Mouse (Mus musculus): ENCODE measurements around the gene Exoc3l2. TPM values are rescaled to one million over a fixed set of nuclear protein-coding genes. Genes with fewer than 3 reads are reported as not detected.

Exoc3l2 gene
- polyA plus RNA-seq, 1 experiment: 0.01 TPM

- no peak overlapping the region for H3K4me3 ChIP-seq (ENCODE audit: insufficient read depth, poor library complexity, severe bottlenecking)
- no peaks in the 10 kb centered on the region for H3K27me3 ChIP-seq (ENCODE audit: control insufficient read depth, insufficient read depth, insufficient read length)
- H3K79me3 ChIP-seq (ENCODE audit: low read depth): peaks cover 33% of the 10 kb centered on the region
- H3K79me2 ChIP-seq (ENCODE audit: control insufficient read depth, insufficient read depth): peaks cover 76% of the 10 kb centered on the region
- no peak overlapping the region for H3ac ChIP-seq (ENCODE audit: control insufficient read depth, insufficient read length, low read depth)
- no peaks in the 10 kb centered on the region for H3K36me3 ChIP-seq (ENCODE audit: control insufficient read depth, insufficient read depth)
- TF ChIP-seq MAX (IDR thresholded peaks at IDR 0.05) (no peak), CEBPB (IDR thresholded peaks at IDR 0.05; ENCODE audit: low read depth) (no peak), CTCF (IDR thresholded peaks at IDR 0.05; ENCODE audit: control insufficient read depth, insufficient read depth, insufficient read length) (no peak), MYOD1 (IDR thresholded peaks at IDR 0.05; ENCODE audit: control insufficient read depth, insufficient read length, low read depth) (no peak), MYOG (IDR thresholded peaks at IDR 0.05; ENCODE audit: control insufficient read depth, extremely low read depth, insufficient read length) (no peak), FOSL1 (IDR thresholded peaks at IDR 0.05; ENCODE audit: insufficient read depth, low read length, poor library complexity, severe bottlenecking) (no peak), USF1 (IDR thresholded peaks at IDR 0.05; ENCODE audit: low read depth) (no peak)
These were observed 78.6 kb downstream of the Exoc3l2 start for GRCm38 (mm10) chr7:19541681-19542154.

- H3K79me3 ChIP-seq (ENCODE audit: low read depth): peaks cover 37% of the 10 kb centered on the region
- no peaks in the 10 kb centered on the region for H3K27me3 ChIP-seq (ENCODE audit: control insufficient read depth, insufficient read depth, insufficient read length)
- TF ChIP-seq FOSL1 (IDR thresholded peaks at IDR 0.05; ENCODE audit: insufficient read depth, low read length, poor library complexity, severe bottlenecking) (no peak), CEBPB (IDR thresholded peaks at IDR 0.05; ENCODE audit: low read depth) (no peak), MYOD1 (IDR thresholded peaks at IDR 0.05; ENCODE audit: control insufficient read depth, insufficient read length, low read depth) (no peak), MYOG (IDR thresholded peaks at IDR 0.05; ENCODE audit: control insufficient read depth, extremely low read depth, insufficient read length) (no peak), USF1 (IDR thresholded peaks at IDR 0.05; ENCODE audit: low read depth) (no peak), MAX (IDR thresholded peaks at IDR 0.05) (no peak), CTCF (IDR thresholded peaks at IDR 0.05; ENCODE audit: control insufficient read depth, insufficient read depth, insufficient read length) (no peak)
- no peaks in the 10 kb centered on the region for H3K36me3 ChIP-seq (ENCODE audit: control insufficient read depth, insufficient read depth)
- peaks cover 81% of the 10 kb centered on the region for H3K79me2 ChIP-seq (ENCODE audit: control insufficient read depth, insufficient read depth)
- H3ac ChIP-seq (ENCODE audit: control insufficient read depth, insufficient read length, low read depth): no peak overlapping the region
- H3K4me3 ChIP-seq (ENCODE audit: insufficient read depth, poor library complexity, severe bottlenecking): no peak overlapping the region
These were observed 79.1 kb downstream of the Exoc3l2 start for GRCm38 (mm10) chr7:19542155-19542691.

GRCm38 (mm10) chr7:19543584-19543983, 80.5 kb downstream of the Exoc3l2 start:
- peaks cover 39% of the 10 kb centered on the region for H3K79me3 ChIP-seq (ENCODE audit: low read depth)
- H3ac ChIP-seq (ENCODE audit: control insufficient read depth, insufficient read length, low read depth): no peak overlapping the region
- no peaks in the 10 kb centered on the region for H3K27me3 ChIP-seq (ENCODE audit: control insufficient read depth, insufficient read depth, insufficient read length)
- TF ChIP-seq FOSL1 (IDR thresholded peaks at IDR 0.05; ENCODE audit: insufficient read depth, low read length, poor library complexity, severe bottlenecking) (no peak), MYOD1 (IDR thresholded peaks at IDR 0.05; ENCODE audit: control insufficient read depth, insufficient read length, low read depth) (no peak), MYOG (IDR thresholded peaks at IDR 0.05; ENCODE audit: control insufficient read depth, extremely low read depth, insufficient read length) (no peak), MAX (IDR thresholded peaks at IDR 0.05) (no peak), CEBPB (IDR thresholded peaks at IDR 0.05; ENCODE audit: low read depth) (no peak), CTCF (IDR thresholded peaks at IDR 0.05; ENCODE audit: control insufficient read depth, insufficient read depth, insufficient read length) (no peak), USF1 (IDR thresholded peaks at IDR 0.05; ENCODE audit: low read depth) (no peak)
- no peak overlapping the region for H3K4me3 ChIP-seq (ENCODE audit: insufficient read depth, poor library complexity, severe bottlenecking)
- H3K36me3 ChIP-seq (ENCODE audit: control insufficient read depth, insufficient read depth): no peaks in the 10 kb centered on the region
- H3K79me2 ChIP-seq (ENCODE audit: control insufficient read depth, insufficient read depth): peaks cover 84% of the 10 kb centered on the region

GRCm38 (mm10) chr7:19546007-19546406, 82.9 kb downstream of the Exoc3l2 start:
- H3K79me2 ChIP-seq (ENCODE audit: control insufficient read depth, insufficient read depth): peaks cover 88% of the 10 kb centered on the region
- no peak for TF ChIP-seq FOSL1 (IDR thresholded peaks at IDR 0.05; ENCODE audit: insufficient read depth, low read length, poor library complexity, severe bottlenecking)
- no peak for TF ChIP-seq CEBPB (IDR thresholded peaks at IDR 0.05; ENCODE audit: low read depth)
- TF ChIP-seq MYOD1 (IDR thresholded peaks at IDR 0.05; ENCODE audit: control insufficient read depth, insufficient read length, low read depth): no peak
- TF ChIP-seq CTCF (IDR thresholded peaks at IDR 0.05; ENCODE audit: control insufficient read depth, insufficient read depth, insufficient read length): no peak
- TF ChIP-seq MAX (IDR thresholded peaks at IDR 0.05): no peak
- TF ChIP-seq USF1 (IDR thresholded peaks at IDR 0.05; ENCODE audit: low read depth): no peak
- no peak for TF ChIP-seq MYOG (IDR thresholded peaks at IDR 0.05; ENCODE audit: control insufficient read depth, extremely low read depth, insufficient read length)
- H3K79me3 ChIP-seq (ENCODE audit: low read depth): peaks cover 45% of the 10 kb centered on the region

More at GRCm38 (mm10) chr7:19546007-19546406, 82.9 kb downstream of the Exoc3l2 start:
- no peaks in the 10 kb centered on the region for H3K36me3 ChIP-seq (ENCODE audit: control insufficient read depth, insufficient read depth)
- H3K27me3 ChIP-seq (ENCODE audit: control insufficient read depth, insufficient read depth, insufficient read length): no peaks in the 10 kb centered on the region
- H3ac ChIP-seq (ENCODE audit: control insufficient read depth, insufficient read length, low read depth): no peak overlapping the region
- no peak overlapping the region for H3K4me3 ChIP-seq (ENCODE audit: insufficient read depth, poor library complexity, severe bottlenecking)

Other genes with a start within 250 kb of the Exoc3l2 start
- gene Opa3, start 235.0 kb upstream of the Exoc3l2 start, polyA plus RNA-seq (2012; fragmentation: generic; extraction: Trizol): 27.5 TPM
- gene Vasp, start 191.5 kb upstream of the Exoc3l2 start, polyA plus RNA-seq (2012; fragmentation: generic; extraction: Trizol): 145 TPM
- gene Ppm1n, start 183.3 kb upstream of the Exoc3l2 start, polyA plus RNA-seq (2012; fragmentation: generic; extraction: Trizol): 0.05 TPM
- gene Rtn2, start 180.7 kb upstream of the Exoc3l2 start, polyA plus RNA-seq (2012; fragmentation: generic; extraction: Trizol): 107 TPM
- gene Fosb, start 153.3 kb upstream of the Exoc3l2 start, polyA plus RNA-seq (2012; fragmentation: generic; extraction: Trizol): 1.4 TPM
- 151 TPM for gene Ercc1, start 118.6 kb upstream of the Exoc3l2 start, polyA plus RNA-seq (2012; fragmentation: generic; extraction: Trizol)
- gene Cd3eap, start 103.8 kb upstream of the Exoc3l2 start, polyA plus RNA-seq (2012; fragmentation: generic; extraction: Trizol): 25.6 TPM
- gene Ppp1r13l, start 103.6 kb upstream of the Exoc3l2 start, polyA plus RNA-seq (2012; fragmentation: generic; extraction: Trizol): 21.5 TPM
- 9.7 TPM for gene Ercc2, start 81.3 kb upstream of the Exoc3l2 start, polyA plus RNA-seq (2012; fragmentation: generic; extraction: Trizol)
- 4.3 TPM for gene Klc3, start 59.2 kb upstream of the Exoc3l2 start, polyA plus RNA-seq (2012; fragmentation: generic; extraction: Trizol)
- 1.9 TPM for gene Ckm, start 58.6 kb upstream of the Exoc3l2 start, polyA plus RNA-seq (2012; fragmentation: generic; extraction: Trizol)
- gene Mark4, start 4.5 kb upstream of the Exoc3l2 start, polyA plus RNA-seq (2012; fragmentation: generic; extraction: Trizol): 12.9 TPM
- gene Bloc1s3, start 45.0 kb downstream of the Exoc3l2 start, polyA plus RNA-seq (2012; fragmentation: generic; extraction: Trizol): 4.8 TPM
- gene Trappc6a, start 45.1 kb downstream of the Exoc3l2 start, polyA plus RNA-seq (2012; fragmentation: generic; extraction: Trizol): 23.2 TPM
- gene Nkpd1, start 54.5 kb downstream of the Exoc3l2 start, polyA plus RNA-seq (2012; fragmentation: generic; extraction: Trizol): 0.11 TPM
- gene Ppp1r37, start 99.7 kb downstream of the Exoc3l2 start, polyA plus RNA-seq (2012; fragmentation: generic; extraction: Trizol): 32.6 TPM
- gene Zfp296, start 114.0 kb downstream of the Exoc3l2 start, polyA plus RNA-seq (2012; fragmentation: generic; extraction: Trizol): 1.9 TPM
- gene Gemin7, start 114.3 kb downstream of the Exoc3l2 start, polyA plus RNA-seq (2012; fragmentation: generic; extraction: Trizol): 136 TPM
- 19.0 TPM for gene Clasrp, start 141.2 kb downstream of the Exoc3l2 start, polyA plus RNA-seq (2012; fragmentation: generic; extraction: Trizol)
- 11.1 TPM for gene Relb, start 166.1 kb downstream of the Exoc3l2 start, polyA plus RNA-seq (2012; fragmentation: generic; extraction: Trizol)
- gene Clptm1, start 201.7 kb downstream of the Exoc3l2 start, polyA plus RNA-seq (2012; fragmentation: generic; extraction: Trizol): 95.7 TPM
- not detected for gene Apoc2, start 214.6 kb downstream of the Exoc3l2 start, polyA plus RNA-seq (2012; fragmentation: generic; extraction: Trizol)
- gene Gm44805, start 218.1 kb downstream of the Exoc3l2 start, polyA plus RNA-seq (2012; fragmentation: generic; extraction: Trizol): not detected
- not detected for gene Apoc4, start 218.1 kb downstream of the Exoc3l2 start, polyA plus RNA-seq (2012; fragmentation: generic; extraction: Trizol)
- not detected for gene Apoc1, start 229.3 kb downstream of the Exoc3l2 start, polyA plus RNA-seq (2012; fragmentation: generic; extraction: Trizol)
- 2.0 TPM for gene Apoe, start 235.9 kb downstream of the Exoc3l2 start, polyA plus RNA-seq (2012; fragmentation: generic; extraction: Trizol)